Mouse (Mus musculus) heart, adult 2 months (tissue): ENCODE results near the gene Apba1.

Source experiments
- CTCF ChIP-seq: fragments of 200-600 bp; IDR thresholded peaks from 2 replicates; pipeline ENCODE4 v1.8.1; 2022; ENCODE audit warnings: antibody characterized with exemption, mild to moderate bottlenecking, moderate library complexity
- POLR2A ChIP-seq: fragments of 200-500 bp; IDR thresholded peaks from 2 replicates; pipeline ENCODE4 v1.6.1; 2011; ENCODE audit warnings: mild to moderate bottlenecking, low read depth, low read length, control low read depth; ENCODE audit not compliant: insufficient read depth

DNA sequence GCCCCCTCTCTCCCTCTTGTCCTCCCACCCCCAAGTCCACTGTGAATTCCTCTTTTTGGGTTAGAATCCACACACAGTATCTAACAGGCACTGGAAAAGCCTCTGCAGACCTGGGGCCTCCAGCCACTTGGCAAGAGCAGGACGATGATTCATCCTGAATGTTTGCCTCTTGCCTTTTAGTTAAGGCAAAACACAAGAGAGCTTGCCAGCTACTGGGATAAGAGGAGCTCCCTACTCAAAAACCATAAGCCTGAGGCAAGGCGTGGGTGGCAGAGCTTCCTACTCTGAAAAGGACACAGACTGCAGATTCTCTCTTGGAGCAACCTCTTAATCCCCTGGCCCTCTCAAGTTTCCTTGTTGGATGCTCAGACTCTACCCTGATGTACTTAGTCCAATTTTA, 208.5 kb downstream of the Apba1 start:
- no peak for TF ChIP-seq POLR2A
- no peak for TF ChIP-seq CTCF
